Mouse (Mus musculus): ENCODE data around the gene Stk38.

Gene Stk38

DNA sequence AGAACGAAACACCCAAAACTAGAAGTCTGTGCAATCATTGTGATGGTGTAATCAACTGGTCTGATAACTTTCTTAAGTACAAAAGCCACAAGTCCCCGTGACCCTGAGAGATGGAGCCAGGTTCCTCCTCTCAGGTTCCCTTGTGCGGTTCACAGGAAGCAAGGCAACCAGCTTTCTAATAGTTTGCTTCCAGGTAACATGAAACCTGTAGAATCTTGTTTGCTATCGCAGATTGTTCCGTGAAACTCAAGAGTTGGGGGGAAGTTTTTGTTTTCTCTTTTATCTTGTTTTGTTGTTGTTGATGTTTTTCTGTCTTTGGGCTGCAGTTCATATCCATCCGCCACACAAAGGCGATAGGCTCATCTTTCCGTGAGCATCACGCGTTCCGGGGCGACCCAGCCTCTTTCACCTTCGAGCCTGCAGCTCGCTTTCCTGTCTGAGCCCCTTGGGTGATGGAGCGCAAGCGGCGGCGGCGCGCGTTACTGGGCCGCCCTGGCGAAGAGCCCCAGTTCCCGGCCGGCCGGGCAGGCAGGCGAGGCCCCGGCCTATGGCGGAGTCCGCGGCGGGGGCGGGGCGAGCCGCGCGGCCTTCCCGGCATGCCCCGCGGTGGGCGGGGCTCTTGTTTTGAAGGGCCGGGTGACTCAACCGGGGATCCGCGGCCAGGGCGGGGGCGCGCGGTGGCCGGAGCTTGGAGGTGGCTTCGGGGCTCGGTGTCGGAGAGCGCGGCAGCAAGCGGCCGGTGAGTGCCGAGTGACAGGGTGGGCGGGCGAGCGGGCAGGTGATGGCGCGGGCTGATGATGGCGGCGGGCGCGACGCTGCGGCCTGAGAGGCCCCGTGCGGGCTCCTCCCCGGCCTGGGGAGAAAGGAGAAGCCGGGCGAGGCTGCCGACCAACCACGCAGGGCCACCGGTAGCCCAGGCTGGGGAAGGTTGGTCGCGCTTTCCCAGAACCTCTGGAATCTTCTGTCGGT lies 55.7 kb downstream of the Stk38 start, which contains the start of gene Kctd20:
Gene Kctd20 (plus strand): TSS at position 120 of the 969 bp plus-strand sequence.
- DNase-seq: peak; percentile 95

DNA sequence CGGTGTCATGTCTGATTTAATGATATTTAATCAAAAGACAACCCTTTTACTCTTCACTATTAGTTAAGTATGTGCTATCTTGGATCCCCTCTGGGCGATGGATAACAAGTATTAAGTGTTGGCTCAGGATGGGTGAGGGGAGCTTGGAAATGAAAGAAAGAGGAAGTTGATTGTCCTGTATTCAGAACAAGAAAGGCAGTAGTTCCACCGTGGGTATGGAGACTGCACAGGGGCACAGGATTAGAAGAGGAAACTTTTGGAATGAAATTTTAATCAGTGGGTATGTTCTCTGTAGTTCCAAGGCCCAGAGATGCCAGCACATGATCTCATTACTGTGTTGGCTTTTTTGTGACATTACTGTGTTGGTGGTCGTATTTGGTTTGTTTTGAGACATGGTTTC lies 57.0 kb downstream of the Stk38 start:
- no peak for DNase-seq

DNA sequence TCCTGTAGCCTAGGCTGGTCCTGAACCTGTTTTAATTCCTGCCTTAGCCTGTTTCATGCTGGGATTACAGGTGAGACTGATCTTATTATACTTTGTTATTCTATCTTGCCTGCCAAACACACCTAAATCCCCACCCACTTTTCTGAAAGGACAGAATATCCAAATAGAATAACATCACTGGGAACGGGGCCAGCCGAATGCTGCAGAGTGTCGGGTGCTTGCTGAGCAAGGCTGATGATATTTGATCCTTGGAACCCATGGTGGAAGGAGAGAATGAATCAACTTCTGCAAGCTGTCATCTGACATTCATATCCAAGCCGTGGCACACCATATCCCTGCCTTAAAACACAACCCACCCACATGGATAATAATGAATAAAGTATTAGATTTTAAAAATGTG lies 59.1 kb downstream of the Stk38 start:
- DNase-seq: no peak

DNA sequence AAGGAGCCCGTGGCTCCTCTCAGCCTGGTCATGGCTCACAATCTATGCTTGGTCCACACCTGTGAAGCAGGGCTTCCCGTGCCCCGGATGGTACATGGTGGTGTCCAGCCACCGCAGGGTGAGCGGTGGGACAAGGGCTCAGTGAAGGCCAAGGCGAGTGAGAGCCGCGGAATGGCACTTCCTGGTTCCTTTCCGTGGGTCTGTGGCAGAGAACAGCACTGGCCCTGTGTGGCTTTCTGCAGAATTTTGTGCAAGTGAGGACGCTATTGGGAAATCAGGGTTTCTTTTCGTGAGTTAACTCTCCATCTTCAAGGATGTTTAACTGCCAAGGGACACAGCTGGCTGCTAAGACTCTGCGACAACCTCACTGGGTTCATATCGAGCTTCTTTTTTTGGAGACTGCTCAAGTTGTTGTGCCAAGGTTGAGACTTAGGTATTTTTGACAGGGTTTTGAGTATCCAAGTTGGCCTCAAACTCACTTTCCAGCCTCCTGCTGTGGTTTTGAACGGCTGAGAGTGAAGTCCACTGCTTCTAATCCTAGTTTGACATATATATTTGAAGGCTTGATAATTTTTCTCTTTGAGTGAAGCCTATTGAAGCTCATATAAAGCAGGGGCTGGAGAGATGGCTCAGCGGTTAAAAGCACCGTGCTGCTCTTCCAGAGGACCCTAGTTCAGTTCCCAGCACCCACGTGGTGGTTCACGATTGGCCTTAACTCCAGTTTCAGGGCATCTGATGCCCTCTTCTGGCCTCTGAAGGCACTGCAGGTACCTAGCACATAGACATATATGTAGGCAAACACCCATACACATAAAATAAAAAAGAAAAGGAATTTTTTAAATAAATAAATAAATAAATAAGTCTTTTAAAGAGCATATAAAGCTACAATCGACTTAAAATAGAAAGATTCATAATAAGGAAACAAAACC lies 60.5 kb downstream of the Stk38 start:
- no peak for DNase-seq

DNA sequence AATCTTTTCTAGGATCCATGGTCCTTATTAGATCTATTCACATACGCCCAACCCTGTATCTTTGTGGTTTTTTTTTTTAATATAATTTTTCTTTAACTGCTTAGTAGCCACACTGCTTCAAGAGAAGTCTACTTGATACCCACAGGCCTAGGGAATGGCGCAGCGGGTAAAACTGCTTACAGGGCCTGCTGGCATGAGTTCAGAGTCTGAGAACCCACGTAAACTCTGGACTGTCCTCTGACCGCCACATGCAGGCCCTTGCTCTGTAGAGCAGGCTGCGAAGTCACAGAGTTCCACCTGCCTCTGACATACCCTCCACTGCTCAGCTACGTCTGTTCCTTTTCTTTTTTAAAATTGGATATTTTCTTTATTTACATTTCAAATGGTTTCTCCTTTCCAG lies 63.3 kb downstream of the Stk38 start:
- DNase-seq: no peak

DNA sequence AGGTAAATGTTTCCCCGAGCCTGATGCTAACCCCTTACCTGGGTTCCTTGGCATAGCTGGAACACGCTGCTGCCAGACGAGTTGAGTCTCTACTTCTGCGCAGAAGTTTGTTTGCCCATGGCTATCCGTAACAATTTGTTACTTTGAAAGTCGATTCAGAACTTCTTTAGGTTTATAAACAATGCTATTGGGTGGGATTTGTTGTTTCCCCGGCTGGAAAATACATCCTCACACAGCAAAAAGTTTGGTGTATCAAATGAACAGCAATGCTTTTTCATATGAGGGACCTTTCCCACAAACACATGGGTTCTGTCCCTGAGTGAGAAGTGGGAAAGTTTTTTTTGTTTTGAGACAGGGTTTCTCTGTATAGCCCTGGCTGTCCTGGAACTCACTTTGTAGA lies 64.1 kb downstream of the Stk38 start, which contains the start of gene Pxt1:
Gene Pxt1 (minus strand): TSS at position 101 of the 400 bp plus-strand sequence.
- no peak for DNase-seq

DNA sequence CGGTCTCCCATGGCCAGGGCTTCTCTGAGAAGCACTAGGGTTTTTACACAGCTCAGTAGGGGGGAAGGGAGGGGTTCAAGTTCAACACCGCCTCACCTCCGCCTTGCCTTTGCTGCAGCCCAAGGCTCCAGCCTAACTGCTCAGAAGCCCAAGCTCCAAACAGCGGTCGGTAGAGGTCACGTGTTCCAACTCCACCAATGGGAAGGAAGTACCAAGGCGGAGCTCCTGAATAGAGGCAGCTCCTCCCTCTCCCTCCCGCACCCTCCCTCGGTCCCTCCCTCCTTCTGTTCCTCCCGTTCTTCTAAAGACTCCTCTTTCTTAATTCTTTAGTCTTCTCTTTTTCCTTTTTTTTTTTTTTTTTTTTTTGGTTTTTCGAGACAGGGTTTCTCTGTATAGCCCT lies 65.7 kb downstream of the Stk38 start:
- DNase-seq: peak; percentile 39

DNA sequence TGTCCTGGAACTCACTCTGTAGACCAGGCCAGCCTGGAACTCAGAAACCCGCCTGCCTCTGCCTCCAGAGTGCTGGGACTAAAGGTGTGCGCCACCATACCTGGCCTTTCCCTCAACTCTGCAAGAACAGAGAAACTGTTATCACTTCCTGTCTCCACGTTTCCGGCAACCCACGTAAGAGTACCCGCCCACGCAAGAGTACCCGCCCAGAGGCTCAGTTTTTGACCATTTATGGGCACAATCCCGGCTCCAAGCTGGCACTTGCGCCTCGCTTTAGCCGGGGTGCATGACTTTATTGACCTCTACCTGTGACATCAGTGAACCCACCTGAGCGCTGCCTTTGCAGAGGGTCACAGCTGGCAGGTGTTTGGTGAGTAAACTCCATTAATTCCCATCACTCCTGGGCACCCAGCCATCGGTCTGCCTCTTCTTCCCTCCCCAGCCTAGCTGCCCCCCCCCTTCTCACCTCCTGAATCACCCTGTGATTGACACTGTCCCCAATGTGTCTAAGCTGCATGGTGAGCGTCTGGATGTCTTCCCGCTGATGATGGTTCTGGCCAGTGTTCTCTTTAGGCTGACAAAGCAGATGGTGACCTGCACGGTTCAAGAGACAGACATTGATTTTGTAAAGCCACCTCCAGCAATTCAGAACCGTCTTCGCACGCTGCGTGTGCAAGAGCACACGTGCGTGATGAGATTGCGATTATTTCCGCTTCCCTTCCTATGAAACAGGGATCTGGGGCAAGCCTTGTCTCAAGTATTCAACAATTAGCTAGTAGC lies 66.8 kb downstream of the Stk38 start:
- no peak for DNase-seq

DNA sequence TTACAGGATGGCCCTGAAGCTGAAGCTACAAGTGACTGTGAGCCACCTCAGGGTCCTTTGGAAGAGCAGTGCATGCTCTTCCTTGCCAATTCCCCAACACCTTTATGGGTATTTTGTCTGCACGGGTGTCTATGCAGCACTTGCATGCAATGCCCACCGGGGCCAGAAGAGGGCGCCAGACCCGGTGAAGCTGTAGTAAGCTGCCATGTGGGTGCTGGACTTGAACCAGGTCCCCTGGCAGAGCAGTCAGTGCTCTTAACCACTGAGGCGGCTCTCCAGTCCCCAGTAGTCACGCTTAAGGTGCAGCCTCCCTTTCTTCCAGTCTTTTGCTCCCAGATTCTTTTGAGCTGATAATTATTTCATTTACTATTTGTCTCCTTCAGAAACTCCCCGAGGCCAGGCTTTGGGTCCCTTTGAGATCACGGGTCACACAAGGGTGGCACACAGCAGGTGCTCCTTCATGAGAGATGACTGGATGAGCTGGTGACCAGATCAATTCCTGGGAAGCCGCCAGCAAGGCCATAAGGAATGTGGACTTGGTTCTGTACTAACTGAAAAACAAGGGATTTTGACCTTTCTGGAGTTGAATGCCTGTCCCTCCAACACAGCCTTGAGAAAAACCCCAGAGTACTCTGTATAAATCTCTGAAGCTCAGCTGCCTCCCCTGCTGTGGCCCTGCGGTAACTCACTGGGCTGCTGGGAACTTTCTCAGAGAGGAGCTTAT lies 71.0 kb downstream of the Stk38 start:
- DNase-seq: peak; percentile 87

DNA sequence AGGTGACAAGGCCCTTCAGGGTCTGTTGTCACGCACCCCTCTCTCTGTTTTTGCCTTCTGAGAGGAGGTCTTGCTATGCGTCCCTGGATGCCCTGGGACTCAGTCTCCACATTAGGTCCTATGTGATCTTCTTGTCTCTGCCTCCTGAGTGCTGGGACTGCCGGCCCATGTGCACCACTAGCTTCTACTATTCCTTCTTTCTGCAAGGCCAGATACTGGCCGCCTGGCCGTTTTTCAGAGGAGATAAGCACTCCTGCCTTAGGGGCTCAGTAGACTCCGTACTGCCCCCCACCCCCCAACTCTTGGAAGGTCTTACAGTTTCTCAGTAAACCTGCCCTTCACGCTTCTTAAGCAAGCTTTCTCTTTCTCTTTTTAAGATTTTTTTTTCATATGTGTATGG lies 71.7 kb downstream of the Stk38 start:
- no peak for DNase-seq

DNA sequence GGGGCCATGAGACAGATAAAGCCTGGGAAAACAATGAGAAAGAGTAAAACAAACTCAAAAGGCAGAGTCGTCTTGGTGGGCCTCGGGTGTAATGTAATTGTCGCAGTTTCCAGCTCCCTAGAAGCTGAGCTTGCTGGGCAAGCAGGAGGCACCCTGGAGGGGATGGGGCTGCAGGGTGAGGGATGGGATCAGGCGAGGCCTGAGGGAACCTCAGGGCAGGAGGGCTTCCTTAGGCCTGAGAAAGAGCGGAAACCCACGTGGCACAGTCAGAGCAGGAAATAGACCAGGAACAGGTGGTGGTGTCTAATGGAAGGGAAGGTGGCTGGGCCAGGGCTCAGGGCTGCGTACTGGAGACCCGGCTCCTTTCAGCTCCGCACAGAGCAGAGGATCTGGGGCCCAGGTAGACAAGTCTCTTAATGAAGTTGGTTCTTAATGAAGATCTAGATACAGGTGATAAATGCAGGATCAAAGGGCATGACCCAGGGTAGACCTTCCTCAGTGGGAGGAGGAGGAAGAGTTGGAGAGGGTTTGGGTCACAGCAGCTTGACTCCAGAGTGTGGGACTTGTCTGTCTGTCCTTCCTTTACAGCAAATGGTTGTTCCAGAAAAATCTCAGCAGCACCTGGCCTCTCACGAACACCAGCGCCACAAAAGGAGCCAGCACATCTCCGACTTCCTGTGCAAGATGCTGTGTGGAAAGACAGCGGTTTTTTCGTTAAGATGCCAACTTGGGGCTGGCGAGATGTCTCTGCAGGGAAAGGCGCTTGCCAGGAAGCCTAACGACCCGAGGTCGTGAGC lies 73.5 kb downstream of the Stk38 start:
- no peak for DNase-seq

DNA sequence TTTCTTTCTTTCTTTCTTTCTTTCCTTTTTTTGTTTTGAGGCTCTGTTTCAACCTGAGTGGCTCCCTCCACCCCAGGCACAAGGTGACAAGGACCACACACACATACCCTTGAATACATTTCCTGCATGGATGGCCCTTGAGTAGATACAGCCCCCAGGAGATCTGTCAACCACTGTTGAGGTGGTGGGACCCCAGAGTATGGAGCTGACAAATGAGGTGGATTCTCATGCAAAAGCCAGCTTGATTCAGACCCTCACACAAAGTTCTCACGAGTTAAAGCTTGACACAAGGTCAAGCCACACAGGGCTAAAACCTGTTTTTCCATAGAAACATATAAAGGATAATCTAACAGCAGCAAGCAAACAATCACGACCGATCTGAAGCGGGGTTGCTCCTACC lies 75.5 kb downstream of the Stk38 start:
- DNase-seq: no peak

DNA sequence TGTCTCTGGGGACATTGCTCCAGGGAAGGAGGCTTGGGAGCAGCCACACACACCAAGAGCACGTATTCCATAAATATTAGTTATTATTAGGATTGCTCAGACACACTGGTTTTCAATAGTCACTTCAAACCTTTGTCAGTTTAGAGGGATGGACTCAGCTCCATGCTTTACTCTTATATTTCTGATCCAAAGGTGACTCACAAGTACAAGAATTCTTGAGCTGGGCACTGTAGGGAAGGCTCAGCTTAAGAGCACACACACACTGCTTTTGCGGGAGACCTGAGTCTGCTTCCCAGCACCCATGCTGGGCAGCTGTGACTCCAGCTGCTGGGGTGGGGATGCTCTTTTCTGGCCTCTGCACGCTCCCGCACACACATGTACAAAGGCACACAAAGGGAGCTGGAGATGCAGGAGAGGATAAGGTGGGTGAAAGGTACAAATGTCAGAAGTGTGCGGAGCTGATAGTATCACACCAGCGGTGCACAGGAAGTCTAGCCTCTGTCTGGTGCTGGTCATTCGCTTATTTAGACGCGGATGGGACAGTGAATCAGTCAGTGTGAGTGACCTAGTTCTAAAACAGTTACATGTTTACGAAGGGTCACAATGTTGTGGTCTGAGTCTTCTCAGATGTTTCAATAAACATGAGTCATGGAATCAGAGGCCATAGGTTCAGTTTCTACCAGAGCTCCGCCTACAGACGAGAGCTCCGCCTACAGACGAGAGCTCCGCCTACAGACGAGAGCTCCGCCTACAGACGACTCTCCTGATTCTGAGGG lies 76.2 kb downstream of the Stk38 start:
- no peak for DNase-seq

DNA sequence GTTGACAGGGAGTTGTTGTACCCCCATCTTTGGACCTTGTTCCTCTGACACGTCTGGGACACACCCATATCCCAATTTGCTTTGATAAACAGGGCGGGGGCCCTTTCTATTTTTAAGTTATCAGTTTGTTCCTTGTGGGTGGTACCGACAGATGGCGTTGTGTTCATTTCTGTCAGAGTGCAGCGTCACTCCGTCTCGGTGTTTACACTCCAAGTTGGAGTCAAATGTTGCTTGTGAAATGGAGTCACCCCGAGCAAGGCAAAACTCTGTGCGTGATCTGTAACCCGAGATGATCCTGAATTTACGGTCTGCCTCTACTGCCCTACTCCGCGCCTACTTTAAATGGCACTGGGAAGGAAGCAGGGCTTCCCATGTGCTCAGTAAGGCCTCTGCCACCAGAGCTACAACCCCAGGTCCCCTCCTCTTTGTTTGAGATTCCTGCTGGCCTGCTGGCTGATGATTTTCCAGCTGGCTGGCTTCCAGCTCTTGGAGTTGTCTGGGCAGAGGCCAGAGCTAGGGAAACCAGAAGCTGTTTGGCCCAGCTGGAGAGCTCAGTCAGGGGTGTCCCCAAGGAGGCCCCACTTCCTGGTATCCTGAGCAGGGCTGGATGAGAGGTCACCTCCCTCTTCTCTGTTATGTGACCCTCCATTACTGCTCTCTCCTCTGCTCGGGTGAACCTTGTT lies 77.3 kb downstream of the Stk38 start:
- peak; percentile 30 for DNase-seq

DNA sequence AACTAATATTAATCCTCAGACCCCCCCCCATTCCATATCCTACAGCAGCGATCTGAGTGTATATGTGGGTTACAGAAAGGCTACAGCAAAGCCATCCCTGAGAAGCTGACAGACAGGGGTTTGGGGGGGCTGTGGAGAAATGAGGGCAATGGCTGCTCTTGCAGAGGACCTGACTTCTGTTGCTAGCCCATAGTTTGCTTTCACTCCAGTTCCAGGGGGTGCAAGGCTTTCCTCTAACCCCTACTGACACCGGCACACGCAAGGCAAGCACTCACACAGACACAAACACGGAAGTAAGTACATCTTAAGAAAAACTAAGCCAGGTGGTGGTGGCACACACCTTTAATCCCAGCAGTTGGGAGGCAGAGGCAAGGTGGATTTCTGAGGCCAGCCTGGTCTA lies 78.4 kb downstream of the Stk38 start:
- no peak for DNase-seq

DNA sequence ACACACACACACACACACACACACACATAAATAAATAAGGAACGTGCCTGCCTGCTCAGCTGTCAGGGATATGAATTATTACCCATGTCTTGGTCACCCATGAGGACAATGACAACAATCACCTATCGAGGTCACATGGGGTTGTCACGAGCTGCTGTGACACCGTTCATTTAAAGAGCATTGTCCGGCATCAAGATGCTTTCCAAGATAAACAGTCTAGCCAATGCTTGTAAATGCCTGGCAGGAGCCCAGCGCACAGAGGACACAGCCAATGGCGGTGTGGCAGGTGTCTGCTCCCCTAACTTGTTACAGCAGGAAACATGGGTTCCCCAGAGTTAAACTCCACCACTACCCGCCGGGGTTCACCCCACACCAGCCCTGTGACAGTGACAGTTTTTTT lies 79.8 kb downstream of the Stk38 start:
- no peak for DNase-seq

DNA sequence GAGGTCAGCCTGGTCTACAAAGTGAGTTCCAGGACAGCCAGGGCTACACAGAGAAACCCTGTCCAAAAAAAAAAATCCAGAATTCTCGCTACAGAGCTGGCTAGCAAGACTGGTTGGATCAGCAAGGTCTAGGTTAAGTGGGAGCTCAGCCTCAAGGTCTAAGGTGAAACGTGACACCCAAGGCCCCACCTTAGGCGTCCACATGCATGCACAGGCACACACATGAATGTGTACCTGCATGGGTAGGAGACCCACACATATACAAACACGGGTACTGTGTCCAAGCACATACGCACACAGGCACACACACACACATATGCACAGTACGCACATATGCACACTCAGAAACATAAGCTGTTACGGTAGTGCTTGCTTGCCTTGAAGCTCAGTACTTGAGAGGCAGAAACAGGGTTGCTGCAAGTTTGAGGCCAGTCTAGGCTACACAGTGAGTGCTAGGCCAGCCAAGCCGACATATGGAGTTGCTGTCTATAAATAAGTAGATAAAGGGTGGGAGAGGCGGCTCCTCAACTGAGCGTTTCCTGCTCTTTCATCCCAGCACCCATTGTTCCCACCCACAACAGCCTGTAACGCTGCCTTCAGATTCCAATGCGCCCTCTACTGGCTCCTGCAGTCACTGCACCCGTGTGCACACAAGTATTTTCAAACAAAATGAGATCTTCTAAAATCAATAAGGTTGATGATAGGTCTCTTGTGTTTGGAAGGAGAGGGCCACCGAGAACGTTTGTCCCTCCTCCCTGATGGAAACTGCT lies 80.7 kb downstream of the Stk38 start:
- DNase-seq: peak; percentile 77

DNA sequence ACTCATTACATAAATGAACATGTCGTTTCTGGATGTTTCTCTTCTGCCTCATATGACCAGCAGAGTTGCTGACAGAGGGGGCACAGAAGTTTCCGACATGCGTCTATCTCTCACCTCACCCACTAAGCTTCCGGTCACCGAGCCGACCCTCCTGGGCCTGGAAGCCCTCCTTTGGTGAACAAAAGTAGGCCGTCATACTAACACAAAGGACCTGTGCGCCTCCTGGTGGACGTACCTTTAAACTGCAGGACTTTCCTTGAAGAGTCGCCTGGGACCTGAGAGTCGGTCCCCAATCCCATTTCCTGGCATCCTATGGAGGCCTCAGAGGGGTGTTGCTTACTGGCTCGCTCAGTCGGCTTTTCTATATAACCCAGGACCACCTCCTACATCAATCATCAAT lies 81.4 kb downstream of the Stk38 start:
- peak; percentile 88 for DNase-seq
